Mouse (Mus musculus) splenic B cell, adult 2 months (primary cell): ENCODE measurements around the gene Bean1.

Experiments
- DNase-seq: peaks from one replicate; pipeline ENCODE4 v3.0.0-alpha.2; 2011; ENCODE audit warnings: low read depth, low spot score
- H3K27me3 ChIP-seq: 2 replicates; pipeline ENCODE4 v1.6.1; 2012; ENCODE audit warnings: mild to moderate bottlenecking, low read length, moderate library complexity, mixed read lengths; ENCODE audit not compliant: control insufficient read depth, poor library complexity, insufficient read depth, severe bottlenecking
- H3K36me3 ChIP-seq: 2 replicates; pipeline ENCODE4 v1.6.1; 2012; ENCODE audit warnings: mild to moderate bottlenecking, low read length, moderate library complexity, mixed read lengths; ENCODE audit not compliant: control insufficient read depth, poor library complexity, insufficient read depth, severe bottlenecking

Bean1 gene

DNA sequence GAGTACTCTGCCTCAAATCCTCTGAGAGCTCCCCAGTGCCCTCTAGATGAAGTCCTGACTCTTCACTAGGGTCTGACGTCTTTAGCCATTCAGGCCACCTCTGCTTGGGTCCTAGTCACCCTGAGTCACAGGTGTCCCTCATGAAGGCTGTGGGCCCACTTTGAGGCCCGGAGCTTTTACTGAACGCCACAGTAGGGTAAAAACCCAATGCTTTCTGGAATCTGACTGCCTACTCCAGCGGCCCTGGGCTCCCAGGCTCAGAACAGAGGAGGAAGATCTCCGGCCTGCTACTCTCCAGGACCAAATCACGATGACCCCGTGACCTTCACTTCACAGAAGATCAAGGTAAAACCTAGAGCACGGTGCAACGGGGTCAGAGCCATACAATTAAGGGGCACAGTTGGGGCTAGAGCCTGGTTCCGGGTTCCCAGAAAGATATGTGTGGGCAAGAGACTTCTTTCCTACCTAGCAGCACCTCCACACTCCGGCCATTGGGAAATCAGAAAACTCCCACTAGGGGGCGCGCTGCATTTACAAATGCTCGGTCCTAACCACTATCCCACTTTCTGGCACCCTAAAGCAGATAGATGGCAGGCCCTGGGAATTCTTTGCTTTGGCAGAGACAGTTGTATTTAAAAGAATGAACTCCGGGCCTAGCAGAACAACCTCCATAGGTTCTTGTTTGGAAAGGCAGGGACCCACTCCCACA, 24.1 kb upstream of the Bean1 start:
- DNase-seq, result peak; percentile 83
- Histone ChIP-seq H3K27me3 (no peaks in the 10 kb centered on the region), H3K36me3 (no peaks in the 10 kb centered on the region)

DNA sequence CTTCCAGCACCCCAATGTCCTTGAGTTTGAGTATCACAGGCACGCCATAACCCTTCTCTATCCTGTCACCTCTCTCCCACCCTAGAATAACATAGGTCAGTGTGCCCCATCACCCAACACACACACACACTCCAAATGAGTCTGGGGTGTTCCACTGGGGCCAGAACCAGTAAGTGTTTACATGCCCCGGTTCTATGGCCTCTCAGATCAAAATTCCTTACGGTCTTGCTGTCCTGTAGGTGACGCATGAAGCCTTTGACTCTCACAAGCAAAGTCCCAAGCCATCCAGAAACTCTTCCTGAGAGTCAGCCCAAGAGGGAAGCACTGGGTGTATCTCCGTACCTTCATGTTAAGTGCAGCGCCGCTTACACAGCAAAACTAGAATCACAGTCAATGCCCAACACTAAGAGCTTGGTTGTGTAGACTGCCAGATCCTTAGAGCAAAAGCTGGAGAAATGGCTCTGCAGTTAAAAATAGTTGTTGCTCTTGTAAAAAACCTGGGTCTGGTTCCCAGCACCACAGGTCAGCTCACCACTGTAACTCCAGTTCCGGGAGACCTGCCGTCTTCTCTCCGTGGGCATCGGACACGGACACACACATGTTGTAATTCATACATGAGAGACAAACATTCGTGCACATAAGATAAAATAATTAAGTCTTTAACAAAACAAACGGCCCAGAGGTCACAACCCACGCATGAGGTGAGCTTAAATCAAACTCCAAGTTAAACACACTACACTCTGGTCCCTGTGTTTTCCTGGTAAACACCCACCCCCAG, 23.3 kb upstream of the Bean1 start:
- no peak for DNase-seq
- no peaks in the 10 kb centered on the region for H3K36me3 ChIP-seq
- H3K27me3 ChIP-seq, result no peaks in the 10 kb centered on the region

GRCm38 (mm10) chr8:104147947-104148346, 22.3 kb upstream of the Bean1 start:
- H3K27me3 ChIP-seq, result no peaks in the 10 kb centered on the region
- no peaks in the 10 kb centered on the region for H3K36me3 ChIP-seq
- DNase-seq, result no peak

DNA sequence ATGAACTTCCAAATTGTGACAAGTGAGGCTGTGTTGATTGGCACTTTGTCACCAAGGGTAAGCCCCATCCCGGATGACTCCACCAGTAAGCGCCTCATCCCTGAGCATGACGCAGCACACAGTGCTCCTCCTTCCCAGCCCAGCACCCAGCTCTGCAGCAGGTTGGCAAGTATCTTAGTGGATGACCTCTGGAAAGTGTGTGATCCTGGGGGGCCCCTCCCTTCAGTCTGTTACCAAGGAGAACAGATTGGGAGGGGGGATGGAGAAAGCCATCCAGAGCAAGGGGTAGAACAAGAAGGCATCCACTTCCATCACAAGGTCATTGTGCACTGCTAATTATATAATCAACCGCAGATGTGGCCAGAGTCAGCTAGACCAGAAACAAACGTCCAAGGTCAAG, 9.5 kb upstream of the Bean1 start:
- no peak for DNase-seq
- H3K36me3 ChIP-seq, result no peaks in the 10 kb centered on the region
- peaks cover 3% of the 10 kb centered on the region for H3K27me3 ChIP-seq

GRCm38 (mm10) chr8:104169461-104169860, 781 bp upstream of the Bean1 start:
- no peaks in the 10 kb centered on the region for H3K36me3 ChIP-seq
- no peak for DNase-seq

GRCm38 (mm10) chr8:104171050-104171620, 893 bp downstream of the Bean1 start:
- DNase-seq, result no peak
- Histone ChIP-seq H3K27me3 (no peaks in the 10 kb centered on the region; the same call in 1 of the 2 replicates), H3K36me3 (no peaks in the 10 kb centered on the region)

More at GRCm38 (mm10) chr8:104169461-104169860, 781 bp upstream of the Bean1 start:
- H3K27me3 ChIP-seq, result no peaks in the 10 kb centered on the region; the same call in 1 of the 2 replicates

- no peaks in the 10 kb centered on the region for H3K36me3 ChIP-seq
- DNase-seq, result no peak
These were observed 2.2 kb downstream of the Bean1 start for GRCm38 (mm10) chr8:104172420-104172819.

DNA sequence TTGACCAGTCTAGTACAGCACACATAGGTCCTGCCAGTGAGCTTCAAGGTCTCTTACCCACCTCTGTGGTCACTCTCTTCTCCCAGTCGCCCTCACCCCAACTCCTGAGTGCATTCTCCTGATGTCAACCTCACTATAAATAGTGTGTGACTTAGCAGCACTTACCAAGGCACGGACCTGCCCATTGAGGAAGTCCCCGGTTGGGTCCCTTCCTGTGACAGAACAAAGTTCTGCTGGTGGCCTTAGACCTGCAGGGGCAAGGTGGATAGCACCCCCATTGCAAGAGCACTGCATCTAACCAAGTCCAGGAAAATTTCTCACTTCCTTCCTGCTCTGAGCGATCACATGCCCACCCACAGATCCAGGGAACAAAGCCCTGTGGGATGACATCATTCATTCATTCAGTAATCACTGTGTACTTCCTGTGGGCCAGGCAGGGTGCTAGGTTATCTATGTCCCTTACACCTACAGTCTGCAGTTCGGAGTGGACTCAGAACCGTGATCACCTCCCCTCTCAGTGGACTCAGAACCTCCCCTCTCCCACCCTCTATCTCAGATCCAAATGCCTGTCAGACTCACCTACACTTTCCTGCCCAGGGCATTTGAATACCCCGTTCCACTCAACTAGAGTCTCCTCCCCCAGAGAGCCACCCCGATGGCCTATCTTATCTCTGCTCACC, 5.7 kb downstream of the Bean1 start:
- Histone ChIP-seq H3K36me3 (no peaks in the 10 kb centered on the region), H3K27me3 (no peaks in the 10 kb centered on the region; the same call in 1 of the 2 replicates)
- DNase-seq, result peak; percentile 15

More at GRCm38 (mm10) chr8:104172420-104172819, 2.2 kb downstream of the Bean1 start:
- H3K27me3 ChIP-seq, result no peaks in the 10 kb centered on the region; the same call in 1 of the 2 replicates

DNA sequence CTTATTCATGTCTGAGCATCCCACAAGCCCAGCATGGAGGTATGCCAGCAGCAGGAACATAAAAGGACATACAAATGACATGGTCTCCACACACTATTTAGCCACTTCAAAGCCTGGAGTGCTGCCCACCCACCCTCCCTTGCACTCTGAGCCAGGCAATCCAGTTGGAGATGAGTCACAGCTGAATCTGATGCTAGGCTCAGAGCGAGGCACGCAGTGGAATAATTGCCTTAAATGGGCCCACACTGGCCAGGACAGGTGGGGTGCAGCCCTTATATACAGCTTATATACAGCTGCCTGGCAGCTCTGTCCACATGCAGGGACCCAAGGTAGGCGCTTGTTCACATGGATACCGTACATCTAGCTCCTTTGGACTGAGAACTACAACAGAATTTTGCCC, 6.8 kb downstream of the Bean1 start:
- H3K36me3 ChIP-seq, result no peaks in the 10 kb centered on the region
- DNase-seq, result no peak
- H3K27me3 ChIP-seq, result no peaks in the 10 kb centered on the region; the same call in 1 of the 2 replicates

- peak; percentile 39 for DNase-seq
- H3K36me3 ChIP-seq, result no peaks in the 10 kb centered on the region
- peaks cover 2% of the 10 kb centered on the region; the same call in 1 of the 2 replicates for H3K27me3 ChIP-seq
These were observed 14.7 kb downstream of the Bean1 start for GRCm38 (mm10) chr8:104184905-104185304.

DNA sequence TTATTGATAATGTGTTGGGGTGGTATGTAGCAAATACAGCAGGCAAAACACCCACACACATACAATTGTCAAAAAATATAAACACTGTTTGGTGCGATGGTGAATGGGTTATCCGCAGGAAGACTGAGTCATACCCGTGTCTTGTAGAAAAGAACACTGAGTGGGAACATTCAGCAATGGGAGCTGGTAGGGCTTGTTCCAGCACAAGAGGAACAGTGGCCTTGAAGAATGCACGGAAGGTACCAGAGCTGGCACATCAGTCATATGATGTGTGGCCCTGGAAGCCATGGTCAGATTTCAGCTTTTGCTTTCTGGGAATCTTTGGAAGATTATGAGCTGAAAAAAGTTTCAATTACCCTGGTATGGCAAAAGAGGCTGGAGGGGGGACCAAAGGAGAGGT, 16.6 kb downstream of the Bean1 start:
- Histone ChIP-seq H3K27me3 (peaks cover 2% of the 10 kb centered on the region; the same call in 1 of the 2 replicates), H3K36me3 (no peaks in the 10 kb centered on the region)
- DNase-seq, result no peak

- DNase-seq, result no peak
- Histone ChIP-seq H3K27me3 (peaks cover 2% of the 10 kb centered on the region; the same call in 1 of the 2 replicates), H3K36me3 (no peaks in the 10 kb centered on the region)
These were observed 17.4 kb downstream of the Bean1 start for GRCm38 (mm10) chr8:104187622-104188021.

GRCm38 (mm10) chr8:104188459-104188858, 18.2 kb downstream of the Bean1 start:
- no peak for DNase-seq
- Histone ChIP-seq H3K36me3 (no peaks in the 10 kb centered on the region), H3K27me3 (peaks cover 2% of the 10 kb centered on the region; the same call in 1 of the 2 replicates)

- no peaks in the 10 kb centered on the region for H3K36me3 ChIP-seq
- DNase-seq, result no peak
- H3K27me3 ChIP-seq, result no peaks in the 10 kb centered on the region
These were observed 20.7 kb downstream of the Bean1 start for GRCm38 (mm10) chr8:104190777-104191468.
